Mouse (Mus musculus) testis, adult 2 months (tissue): ENCODE measurements around the gene H1fnt.

Experiments used
- CTCF ChIP-seq: fragments of 200-500 bp; IDR thresholded peaks from 2 replicates; pipeline ENCODE4 v1.5.1; 2012; ENCODE audit warnings: low read depth, mild to moderate bottlenecking, inconsistent platforms, low read length, moderate library complexity; ENCODE audit not compliant: control insufficient read depth, insufficient read depth, insufficient replicate concordance
- POLR2A ChIP-seq: fragments of 200-500 bp; IDR thresholded peaks from 2 replicates; pipeline ENCODE4 v1.6.1; 2012; ENCODE audit warnings: low read depth, mild to moderate bottlenecking, inconsistent platforms, low read length, moderate library complexity; ENCODE audit not compliant: control insufficient read depth

DNA sequence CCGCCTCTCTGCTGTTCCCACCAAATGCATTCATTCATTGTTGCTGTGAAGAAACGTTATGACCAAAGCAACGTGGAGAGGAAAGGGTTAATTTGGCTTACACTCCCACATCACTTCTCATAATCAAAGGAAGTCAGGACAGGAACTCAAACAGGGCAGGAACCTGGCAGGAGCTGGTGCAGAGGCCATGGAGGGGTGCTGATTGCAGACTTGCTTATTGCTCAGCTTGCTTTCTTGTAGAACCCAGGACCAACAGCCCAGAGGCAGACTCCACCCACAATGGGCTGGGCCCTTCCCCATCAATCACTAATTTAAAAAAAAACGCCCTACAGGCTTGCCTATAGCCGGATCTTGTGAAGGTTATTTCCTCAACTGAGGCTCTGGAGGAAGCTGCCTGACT lies 43.0 kb downstream of the H1fnt start:
- TF ChIP-seq POLR2A (no peak), CTCF (no peak)
